Mouse (Mus musculus): ENCODE results near the gene Pgls. TPM values are rescaled to one million over a fixed set of nuclear protein-coding genes. Genes with fewer than 3 reads are reported as not detected.

The Pgls gene
- total and polyA plus RNA-seq, 2 experiments from 2014 or later, result 293 to 399 TPM

DNA sequence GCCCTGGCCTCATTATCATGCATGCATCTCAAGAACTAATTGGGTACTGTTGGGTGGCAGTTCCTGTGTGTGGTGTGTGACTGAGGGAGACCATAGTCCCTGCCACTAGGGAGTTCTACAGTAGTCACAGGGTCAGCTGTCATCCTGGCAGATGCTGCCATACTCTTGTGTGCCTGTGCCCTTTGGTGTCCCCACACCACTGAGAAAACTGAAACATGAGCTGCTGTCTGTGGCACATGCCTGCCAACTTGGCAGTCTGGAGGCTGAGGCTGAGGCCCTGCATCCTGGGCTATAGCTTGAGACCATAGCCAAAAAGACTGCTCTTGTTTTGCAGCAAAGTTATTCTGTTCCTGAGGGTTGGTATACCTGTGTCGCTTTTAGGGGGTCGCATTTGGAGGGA, 27.8 kb downstream of the Pgls start:
- ATAC-seq (ENCODE audit: low FRiP score), result no peak

DNA sequence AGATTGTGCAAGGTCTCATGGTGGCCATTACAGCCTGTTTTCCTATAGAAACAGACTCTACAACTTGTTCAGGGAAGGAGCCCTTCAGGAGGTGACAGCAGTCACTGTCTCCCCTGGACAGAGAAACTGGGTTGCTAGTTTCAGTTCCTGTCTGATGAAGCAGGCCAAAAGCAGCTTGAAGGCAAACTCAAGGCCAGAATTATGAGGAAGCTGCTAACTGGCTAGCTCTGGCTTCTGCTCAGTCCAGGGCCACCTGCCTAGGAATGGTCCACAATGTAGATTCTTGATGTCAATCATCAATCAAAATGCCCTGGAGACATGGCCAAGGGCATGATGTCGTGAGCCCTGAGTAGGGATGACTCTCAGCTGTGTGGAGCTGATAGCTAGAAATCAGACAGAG, 33.1 kb downstream of the Pgls start:
- WGBS, result 68% methylated on average over 1 of the region's 1 CpGs
- H3K36me3 ChIP-seq (ENCODE audit: insufficient read depth, low read length), result peaks cover 30% of the 10 kb centered on the region
- H3K9me3 ChIP-seq (ENCODE audit: low read length), result no peaks in the 10 kb centered on the region

More for the DNA sequence above, 27.8 kb downstream of the Pgls start:
- no peak for DNase-seq (ENCODE audit: low spot score)
- Histone ChIP-seq H3K27me3 (ENCODE audit: insufficient read depth, low read length) (no peaks in the 10 kb centered on the region), H3K27ac (ENCODE audit: low read depth, low read length) (no peak overlapping the region), H3K4me3 (ENCODE audit: low read depth, low read length) (no peak overlapping the region), H3K4me1 (ENCODE audit: insufficient read depth, low read length) (no peaks in the 10 kb centered on the region), H3K36me3 (ENCODE audit: insufficient read depth, low read length) (peaks cover 61% of the 10 kb centered on the region), H3K9me3 (ENCODE audit: low read length) (no peaks in the 10 kb centered on the region), H3K9ac (replicated peaks; ENCODE audit: low read length, poor library complexity, severe bottlenecking) (no peak overlapping the region), H3K4me2 (ENCODE audit: low read depth, low read length, poor library complexity, severe bottlenecking) (no peak overlapping the region)
- TF ChIP-seq CTCF (IDR thresholded peaks at IDR 0.05), result no peak
- WGBS, result 98% methylated on average over 2 of the region's 2 CpGs

DNA sequence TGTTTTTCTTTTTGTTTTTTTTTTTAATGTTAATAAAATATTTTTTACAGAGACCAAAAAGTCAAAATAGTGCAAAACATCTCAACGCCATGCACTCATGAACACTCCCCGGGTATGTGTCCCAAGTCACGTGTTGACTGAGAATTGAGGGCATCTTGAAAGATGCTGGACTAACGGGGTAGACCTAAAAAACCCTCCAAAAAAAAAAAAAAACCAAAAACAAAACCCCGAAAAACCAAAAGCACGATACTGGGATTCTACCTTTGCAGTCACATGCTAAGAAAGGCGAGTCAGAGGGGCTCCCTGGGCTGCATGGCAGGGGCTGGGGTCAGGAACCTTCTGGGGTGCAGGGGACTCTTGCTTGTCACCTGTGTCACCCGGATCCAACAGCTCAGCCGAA, 34.8 kb downstream of the Pgls start:
- ATAC-seq (ENCODE audit: low FRiP score) (no peak), DNase-seq (ENCODE audit: low spot score) (no peak)
- Histone ChIP-seq H3K27me3 (ENCODE audit: insufficient read depth, low read length) (no peaks in the 10 kb centered on the region), H3K4me3 (ENCODE audit: low read depth, low read length) (no peak overlapping the region), H3K27ac (ENCODE audit: low read depth, low read length) (no peak overlapping the region), H3K9ac (replicated peaks; ENCODE audit: low read length, poor library complexity, severe bottlenecking) (no peak overlapping the region), H3K9me3 (ENCODE audit: low read length) (no peaks in the 10 kb centered on the region), H3K4me1 (ENCODE audit: insufficient read depth, low read length) (0 out of 2 replicates have a peak, but pooled peaks cover 9% of the 10 kb centered on the region), H3K36me3 (ENCODE audit: insufficient read depth, low read length) (peaks cover 17% of the 10 kb centered on the region), H3K4me2 (ENCODE audit: low read depth, low read length, poor library complexity, severe bottlenecking) (no peak overlapping the region)
- no peak for TF ChIP-seq CTCF (IDR thresholded peaks at IDR 0.05)
- WGBS, result 88% methylated on average over 9 of the region's 9 CpGs

More for the DNA sequence above, 33.1 kb downstream of the Pgls start:
- ATAC-seq (ENCODE audit: low FRiP score) (no peak), DNase-seq (ENCODE audit: low spot score) (no peak)
- H3K4me1 ChIP-seq (ENCODE audit: insufficient read depth, low read length), result 0 out of 2 replicates have a peak, but pooled peaks cover 9% of the 10 kb centered on the region
- no peak for TF ChIP-seq CTCF (IDR thresholded peaks at IDR 0.05)
- H3K4me2 ChIP-seq (ENCODE audit: low read depth, low read length, poor library complexity, severe bottlenecking), result no peak overlapping the region
- H3K27ac ChIP-seq (ENCODE audit: low read depth, low read length), result no peak overlapping the region
- H3K27me3 ChIP-seq (ENCODE audit: insufficient read depth, low read length), result no peaks in the 10 kb centered on the region
- H3K9ac ChIP-seq (replicated peaks; ENCODE audit: low read length, poor library complexity, severe bottlenecking), result no peak overlapping the region
- no peak overlapping the region for H3K4me3 ChIP-seq (ENCODE audit: low read depth, low read length)

DNA sequence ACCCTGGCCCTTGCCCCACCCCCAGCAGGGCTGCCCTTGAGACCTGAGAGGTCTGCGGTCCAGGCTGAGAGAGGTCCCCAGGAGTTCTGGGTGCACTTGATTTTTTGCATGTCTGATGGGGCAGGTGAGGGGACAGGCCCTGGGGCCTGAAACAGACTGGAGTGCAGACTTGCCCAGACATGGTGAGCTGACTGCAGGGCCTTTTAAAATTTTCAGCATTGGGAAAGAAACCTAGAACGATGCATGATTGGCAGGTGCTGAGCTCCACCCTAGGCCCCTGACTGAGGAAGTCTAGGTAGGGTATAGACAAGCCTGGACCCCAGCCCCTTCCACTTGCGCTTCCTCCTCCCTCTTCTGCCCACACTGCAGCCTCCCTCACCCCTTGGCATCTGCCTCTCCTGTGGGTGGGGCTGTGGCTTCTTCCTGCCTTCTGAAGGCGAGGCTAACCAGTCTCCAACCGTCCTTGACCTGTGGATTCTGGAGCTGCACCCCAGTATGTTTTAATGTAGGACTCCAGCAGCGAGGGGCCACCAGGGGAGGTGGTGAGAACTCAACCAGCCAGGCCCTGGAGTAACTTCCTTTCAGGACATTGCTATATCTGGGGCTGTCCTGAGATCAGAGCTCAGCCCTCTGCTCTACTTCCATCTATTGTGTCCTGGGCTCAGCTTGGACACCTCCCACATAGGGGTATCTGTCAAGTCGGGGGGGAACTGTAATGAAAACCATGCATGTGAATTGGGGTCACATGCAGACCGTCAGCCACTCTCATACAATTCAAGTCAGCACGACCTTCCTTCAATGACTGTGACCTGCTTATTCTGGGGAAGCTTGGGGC, 35.5 kb downstream of the Pgls start:
- Histone ChIP-seq H3K4me1 (ENCODE audit: insufficient read depth, low read length) (0 out of 2 replicates have a peak, but pooled peaks cover 9% of the 10 kb centered on the region), H3K4me3 (ENCODE audit: low read depth, low read length) (no peak overlapping the region), H3K27ac (ENCODE audit: low read depth, low read length) (peak overlapping the region; percentile 26; the same call in 1 of the 2 replicates), H3K9me3 (ENCODE audit: low read length) (no peaks in the 10 kb centered on the region), H3K4me2 (ENCODE audit: low read depth, low read length, poor library complexity, severe bottlenecking) (no peak overlapping the region), H3K27me3 (ENCODE audit: insufficient read depth, low read length) (no peaks in the 10 kb centered on the region), H3K36me3 (ENCODE audit: insufficient read depth, low read length) (peaks cover 15% of the 10 kb centered on the region), H3K9ac (replicated peaks; ENCODE audit: low read length, poor library complexity, severe bottlenecking) (no peak overlapping the region)
- 55% methylated on average over 9 of the region's 9 CpGs for WGBS
- no peak; the same call in 1 of the 2 replicates for TF ChIP-seq CTCF (IDR thresholded peaks at IDR 0.05)
- ATAC-seq (ENCODE audit: low FRiP score) (no peak), DNase-seq (ENCODE audit: low spot score) (no peak)

- TF ChIP-seq CTCF (IDR thresholded peaks at IDR 0.05), result no peak
- H3K4me1 ChIP-seq (ENCODE audit: insufficient read depth, low read length), result 0 out of 2 replicates have a peak, but pooled peaks cover 9% of the 10 kb centered on the region
- ATAC-seq (ENCODE audit: low FRiP score) (no peak), DNase-seq (ENCODE audit: low spot score) (no peak)
- H3K9me3 ChIP-seq (ENCODE audit: low read length), result no peaks in the 10 kb centered on the region
- 9% methylated on average over 10 of the region's 16 CpGs for WGBS
- peak overlapping the region; percentile 39 for H3K4me3 ChIP-seq (ENCODE audit: low read depth, low read length)
- peak overlapping the region; percentile 84 for H3K4me2 ChIP-seq (ENCODE audit: low read depth, low read length, poor library complexity, severe bottlenecking)
- peak overlapping the region; percentile 72 for H3K27ac ChIP-seq (ENCODE audit: low read depth, low read length)
- no peaks in the 10 kb centered on the region for H3K27me3 ChIP-seq (ENCODE audit: insufficient read depth, low read length)
- H3K9ac ChIP-seq (replicated peaks; ENCODE audit: low read length, poor library complexity, severe bottlenecking), result peak overlapping the region; percentile 20
- H3K36me3 ChIP-seq (ENCODE audit: insufficient read depth, low read length), result peaks cover 12% of the 10 kb centered on the region
Observed at GRCm38 (mm10) chr8:71628396-71629095, 36.6 kb downstream of the Pgls start.
